Mouse (Mus musculus): ENCODE measurements around the gene Dpf3.

Gene Dpf3

DNA sequence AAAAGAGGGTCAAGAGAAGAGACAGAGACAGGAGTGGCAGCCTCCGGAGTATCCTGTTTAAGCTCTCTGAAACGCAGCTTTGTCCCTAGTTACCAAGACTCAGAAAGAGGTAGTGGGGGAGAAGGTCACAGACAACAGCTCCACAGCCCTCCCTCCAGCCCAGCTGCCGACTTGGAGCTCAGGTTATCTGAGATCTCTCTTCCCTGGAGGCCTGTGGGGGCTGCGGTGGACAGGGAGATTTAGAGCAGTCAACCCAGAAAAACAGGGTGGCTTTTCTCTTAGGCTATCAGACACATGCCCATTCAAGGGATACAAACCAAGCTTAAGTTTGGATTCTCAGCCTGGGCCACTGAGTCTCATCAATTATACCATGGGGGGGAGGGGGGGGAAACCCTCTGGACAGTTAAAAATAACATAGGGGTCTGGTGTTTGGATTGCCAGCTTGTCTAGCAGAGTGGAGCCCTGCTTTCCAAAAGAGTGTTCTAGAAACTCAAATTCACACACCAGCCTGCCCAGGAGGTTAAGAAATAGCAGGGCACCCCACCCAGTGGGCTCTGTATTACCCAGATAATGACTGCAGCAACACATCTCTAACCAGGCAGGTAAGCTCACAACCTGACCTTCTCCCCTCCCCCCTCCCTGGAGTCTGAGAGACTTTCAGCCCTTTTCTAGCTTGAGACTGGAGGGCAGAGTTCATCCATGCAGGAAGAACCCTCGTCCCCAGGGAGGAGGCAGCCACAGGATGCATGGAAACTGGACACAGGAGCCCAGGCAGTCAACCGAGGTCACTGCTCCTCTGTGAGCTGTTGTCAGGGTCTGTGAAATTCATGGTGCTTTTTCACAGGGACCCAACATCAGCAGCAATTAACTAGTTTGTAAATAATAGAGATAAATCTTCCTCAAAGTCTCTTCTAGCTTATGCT, 20.7 kb downstream of the Dpf3 start:
- no peak for DNase-seq

DNA sequence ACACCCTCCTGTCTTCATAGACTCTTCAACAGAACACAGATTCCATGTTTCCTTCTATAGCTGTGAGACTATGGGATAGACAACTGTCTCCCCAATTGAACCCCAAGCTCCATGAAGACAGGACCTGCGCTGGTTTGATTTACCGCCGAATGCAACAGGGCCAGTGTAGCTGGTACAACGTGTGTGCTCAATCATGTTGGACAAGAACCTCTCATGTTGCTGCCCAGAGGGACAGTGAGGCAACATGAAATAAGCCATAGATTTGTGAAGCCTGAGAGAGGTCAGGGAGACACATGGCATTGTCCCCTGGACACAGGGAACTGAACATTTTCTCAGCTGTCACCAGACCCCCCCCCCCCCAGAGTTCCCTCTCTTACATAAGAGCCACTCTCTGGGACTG, 21.5 kb downstream of the Dpf3 start:
- no peak for DNase-seq

DNA sequence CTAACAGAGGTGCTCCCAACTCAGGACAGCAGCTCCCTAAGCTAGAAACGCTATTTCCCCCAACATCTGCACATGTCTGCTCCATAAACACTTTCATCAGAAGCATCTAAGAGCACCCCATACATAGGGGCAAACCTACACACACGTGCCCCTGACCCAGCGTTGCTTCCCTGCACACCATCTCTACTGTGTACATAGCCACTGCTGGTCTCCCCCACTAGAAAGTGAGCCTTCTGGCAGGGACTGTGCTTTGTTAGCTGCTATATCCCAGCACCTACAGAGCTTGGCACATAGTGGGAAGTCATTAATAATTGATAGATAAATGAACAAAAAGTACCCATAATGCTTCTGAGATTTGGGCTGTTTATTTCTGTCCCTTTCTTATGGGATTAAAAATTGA, 27.2 kb downstream of the Dpf3 start:
- no peak for DNase-seq

DNA sequence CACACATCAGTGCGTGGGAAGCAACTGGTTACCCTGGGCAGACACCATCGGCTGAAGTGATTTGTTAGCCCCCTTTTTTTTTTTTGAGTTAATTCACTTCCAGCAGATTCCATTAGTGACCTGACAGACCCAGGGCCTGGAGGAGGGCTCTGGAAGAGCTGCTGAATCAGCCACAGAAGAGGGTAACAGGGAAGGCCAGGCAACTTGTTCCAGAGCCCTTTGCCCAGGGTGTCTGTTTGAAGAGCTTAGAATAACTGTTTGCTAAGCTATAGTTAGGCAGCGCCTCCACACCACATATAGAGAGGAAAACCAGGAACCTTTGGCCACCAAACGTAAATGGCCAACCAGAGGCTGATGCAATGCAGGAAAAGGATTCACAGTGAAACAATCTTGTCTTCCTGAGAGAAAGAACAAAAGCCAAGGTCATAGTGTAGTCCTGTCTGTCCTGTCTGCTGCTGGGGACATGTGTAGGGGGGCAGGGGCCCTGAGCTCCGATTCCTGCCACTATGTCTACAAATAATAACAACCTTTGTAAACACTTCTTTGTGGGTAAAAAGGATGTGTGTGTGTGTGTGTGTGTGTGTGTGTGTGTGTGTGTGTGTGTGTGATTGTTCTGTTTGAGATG, 32.7 kb downstream of the Dpf3 start:
- no peak for DNase-seq

DNA sequence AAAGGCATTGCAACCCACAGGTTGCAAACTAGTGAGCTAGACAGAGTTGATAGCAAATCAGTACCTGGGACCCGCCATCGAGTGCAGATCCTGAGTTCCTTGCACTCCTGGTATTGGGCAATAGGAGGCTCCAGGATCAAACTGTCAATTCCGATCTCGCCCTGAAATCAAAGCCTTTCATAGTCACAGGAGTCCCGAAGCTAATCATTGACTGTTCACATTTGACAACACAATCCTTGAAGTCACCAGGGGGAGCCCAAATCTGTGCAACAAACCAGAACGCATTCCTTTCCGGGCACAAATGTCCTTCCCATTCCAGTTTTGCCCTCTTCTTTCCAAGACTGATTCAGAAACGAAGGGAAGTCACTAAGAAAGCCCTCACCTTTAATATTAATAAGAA, 35.7 kb downstream of the Dpf3 start:
- no peak for DNase-seq

DNA sequence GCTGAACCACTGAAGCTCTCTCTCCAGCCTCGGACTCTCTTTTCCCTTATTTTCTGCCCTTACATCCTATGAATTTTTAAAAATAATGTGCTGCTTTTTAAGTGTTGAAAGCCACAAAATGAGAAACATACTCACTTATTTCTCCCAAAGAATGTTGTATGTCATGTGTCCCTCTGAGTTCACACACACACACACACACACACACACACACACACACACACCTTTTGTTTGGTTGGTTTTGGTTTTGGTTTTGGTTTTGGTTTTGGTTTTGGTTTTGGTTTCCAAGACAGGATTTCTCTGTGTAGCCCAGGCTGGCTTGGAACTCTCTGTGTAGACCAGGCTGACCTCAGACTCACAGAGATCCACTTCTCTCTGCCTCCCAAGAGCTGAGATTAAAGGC, 37.0 kb downstream of the Dpf3 start:
- no peak for DNase-seq

DNA sequence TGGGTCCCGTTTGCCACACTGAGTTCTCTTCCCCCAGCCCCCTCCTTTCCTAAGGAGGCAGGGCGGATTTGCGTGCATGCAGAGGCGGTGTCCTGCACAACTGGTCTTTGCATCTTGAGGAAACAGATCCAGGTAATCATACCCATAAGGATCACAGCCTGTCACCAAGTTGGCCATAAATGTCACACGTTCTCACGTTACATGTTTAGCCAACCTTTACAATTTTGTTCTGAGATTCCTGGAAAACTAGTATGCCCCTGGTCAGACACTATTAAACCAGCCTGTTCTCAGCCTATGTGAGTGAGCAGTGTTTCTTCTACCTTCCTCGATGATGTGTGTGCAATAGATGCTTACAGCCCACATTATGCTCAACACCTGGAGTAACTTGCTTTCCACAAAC, 38.3 kb downstream of the Dpf3 start:
- DNase-seq, result no peak

DNA sequence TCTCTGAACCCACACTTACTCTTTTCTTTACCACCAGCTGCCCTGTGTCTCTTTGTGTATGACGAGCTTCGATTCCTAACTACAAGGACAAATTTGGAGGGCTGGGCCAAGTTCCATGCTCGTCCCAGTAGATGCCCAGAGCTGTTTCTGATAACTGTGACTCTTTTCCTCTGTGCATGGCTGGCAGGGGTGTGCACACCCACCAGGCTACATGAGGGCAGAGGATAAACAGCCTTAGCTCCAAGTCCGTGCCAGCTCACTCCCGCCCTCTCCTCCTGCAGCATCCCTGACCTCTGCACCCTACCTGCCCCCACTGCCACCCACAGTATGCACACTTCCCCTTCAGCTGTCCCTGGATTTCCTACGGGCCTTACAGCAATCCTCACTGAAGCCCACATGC, 41.9 kb downstream of the Dpf3 start:
- no peak for DNase-seq

DNA sequence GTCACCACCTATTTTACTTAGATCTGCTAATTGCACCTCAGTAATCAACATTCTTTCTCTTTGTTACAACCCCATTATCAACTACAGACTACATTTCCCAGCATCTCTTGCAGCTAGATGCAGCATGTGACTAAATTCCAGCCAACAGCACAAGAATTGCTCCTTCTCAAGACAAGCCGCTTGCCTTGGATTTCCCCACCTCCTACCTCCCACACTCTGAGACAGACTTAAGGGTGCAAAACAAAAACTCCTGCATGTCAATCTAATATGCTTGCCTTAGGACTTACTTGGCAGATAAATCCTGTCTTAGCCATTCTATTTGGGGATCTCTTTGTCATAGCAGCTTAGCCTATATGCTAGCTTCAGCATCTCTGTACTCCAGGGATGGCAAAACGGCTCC, 43.1 kb downstream of the Dpf3 start:
- no peak for DNase-seq

DNA sequence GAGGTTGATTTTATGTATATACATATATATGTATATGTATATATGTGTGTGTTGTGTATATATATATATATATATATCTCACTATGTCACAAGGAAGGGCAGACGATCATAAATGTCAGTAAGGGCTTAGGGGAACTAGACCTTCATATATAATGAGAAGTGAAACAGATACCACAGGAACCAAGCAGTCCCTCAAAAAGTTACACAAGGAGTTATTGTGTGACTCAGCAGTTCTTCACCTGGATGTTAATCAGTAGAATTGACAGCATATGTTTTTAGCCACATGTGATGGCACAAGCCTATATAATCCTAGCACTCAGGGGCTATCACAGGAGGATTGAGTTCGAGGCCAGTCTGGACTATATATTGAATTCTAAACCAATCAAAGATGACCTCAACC, 49.5 kb downstream of the Dpf3 start:
- no peak for DNase-seq

DNA sequence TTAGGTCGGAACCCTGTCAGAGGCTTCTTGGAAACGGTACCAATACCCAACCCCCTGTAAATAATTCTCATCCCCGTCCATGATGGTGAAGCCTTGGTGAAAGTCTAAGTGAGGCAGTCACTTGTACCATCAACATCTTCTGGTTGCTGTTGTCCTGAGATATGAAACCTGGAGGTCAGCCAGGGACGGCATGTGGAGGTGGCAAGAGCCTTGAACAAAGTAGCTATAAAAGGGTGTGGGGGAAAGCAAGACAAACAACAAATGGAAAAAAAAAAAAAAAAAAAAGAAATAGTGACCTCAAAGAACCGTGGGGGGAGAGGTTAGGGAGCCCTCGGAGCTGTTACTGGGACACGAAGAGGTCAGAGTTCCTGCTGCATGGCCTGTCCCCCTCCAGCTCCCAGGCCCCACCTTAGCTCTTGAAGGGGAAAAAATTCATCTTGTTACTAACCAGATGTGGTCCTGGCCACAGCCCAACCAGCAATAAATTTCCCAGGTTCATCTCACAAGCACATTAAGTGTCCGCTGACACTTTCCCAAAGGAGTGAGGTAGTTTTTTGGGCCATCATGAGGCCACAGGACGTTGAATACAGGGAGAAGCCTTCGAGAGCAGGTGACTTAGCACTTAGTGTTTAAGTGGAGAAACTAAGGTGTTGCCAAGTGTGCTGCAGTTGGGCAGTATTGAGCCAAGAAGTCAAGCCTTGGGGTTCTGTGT, 53.4 kb downstream of the Dpf3 start:
- no peak for DNase-seq

DNA sequence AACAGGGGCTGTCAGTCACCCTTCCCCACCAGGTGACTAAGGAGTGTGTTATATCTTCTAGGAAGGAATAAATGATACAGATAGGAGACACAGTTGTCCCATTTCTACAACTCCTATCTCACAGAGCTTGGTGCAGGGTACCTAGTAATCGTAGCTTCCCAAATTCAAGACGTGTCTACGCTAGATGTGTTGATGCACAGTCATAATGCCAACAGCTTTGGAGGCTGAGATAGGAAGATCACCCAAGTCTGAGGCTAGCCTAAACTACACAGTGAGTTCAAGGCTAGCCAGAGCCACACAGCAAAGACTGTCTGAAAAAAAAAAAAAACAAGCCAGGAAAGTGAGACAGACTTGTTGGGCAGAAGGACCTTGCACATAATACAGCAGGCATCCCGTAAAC, 54.1 kb downstream of the Dpf3 start:
- no peak for DNase-seq

DNA sequence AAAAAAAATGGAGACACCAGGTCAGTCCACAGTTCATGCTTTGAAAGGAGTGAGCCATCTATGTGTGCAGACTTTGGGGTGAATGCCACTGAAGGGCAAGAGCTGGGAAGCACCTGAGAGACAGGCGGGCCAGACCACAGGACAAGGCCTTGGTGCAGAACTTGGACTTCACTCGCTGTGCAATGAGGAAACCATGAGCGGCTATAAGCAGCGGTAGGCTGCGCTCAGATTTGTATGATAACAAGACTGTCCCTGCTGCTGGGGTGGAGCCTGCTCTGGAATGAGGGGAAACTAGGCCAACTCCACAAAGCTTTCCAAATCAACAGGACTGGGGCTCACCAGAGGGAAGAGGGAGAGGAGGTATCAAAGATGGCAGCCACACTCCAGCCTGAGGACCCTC, 57.3 kb downstream of the Dpf3 start:
- DNase-seq, result no peak

DNA sequence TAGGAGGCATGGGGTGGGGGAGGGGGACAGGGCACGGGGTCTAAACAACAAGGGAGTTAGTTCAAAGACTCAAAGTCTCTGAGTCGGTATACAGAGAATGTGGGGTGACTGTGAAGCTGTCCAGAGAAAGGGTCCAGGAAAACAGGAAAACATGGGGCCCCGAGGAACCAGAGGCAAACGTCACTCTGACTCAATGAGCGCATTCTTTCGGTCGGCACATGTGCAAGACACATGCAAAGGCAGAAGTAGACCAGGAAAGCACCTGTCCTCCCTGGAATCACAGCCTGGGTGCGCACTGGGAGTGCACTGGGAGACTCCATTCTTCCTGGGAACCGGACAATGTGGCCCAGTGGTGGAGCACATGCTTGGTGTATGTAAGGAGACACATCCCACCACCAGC, 59.5 kb downstream of the Dpf3 start:
- no peak for DNase-seq

DNA sequence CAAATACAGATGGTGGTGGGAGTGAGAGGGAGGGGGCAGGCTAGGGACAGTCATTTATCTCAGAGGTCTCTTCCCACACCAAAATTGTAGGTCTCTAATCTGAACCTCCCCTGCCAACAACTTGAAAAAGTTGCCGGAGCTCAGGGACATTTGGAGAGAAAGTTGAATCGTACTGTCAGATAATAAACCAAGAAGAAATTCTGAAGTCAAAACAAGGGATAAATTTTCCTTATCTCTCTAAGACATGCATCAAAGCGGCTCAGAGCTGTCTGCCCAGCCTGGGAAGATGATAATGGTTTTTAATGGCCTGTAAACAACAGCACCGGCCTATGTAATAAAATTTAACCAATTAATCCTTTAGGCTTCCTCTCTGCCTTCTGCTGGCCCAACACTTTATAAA, 59.9 kb downstream of the Dpf3 start:
- no peak for DNase-seq

DNA sequence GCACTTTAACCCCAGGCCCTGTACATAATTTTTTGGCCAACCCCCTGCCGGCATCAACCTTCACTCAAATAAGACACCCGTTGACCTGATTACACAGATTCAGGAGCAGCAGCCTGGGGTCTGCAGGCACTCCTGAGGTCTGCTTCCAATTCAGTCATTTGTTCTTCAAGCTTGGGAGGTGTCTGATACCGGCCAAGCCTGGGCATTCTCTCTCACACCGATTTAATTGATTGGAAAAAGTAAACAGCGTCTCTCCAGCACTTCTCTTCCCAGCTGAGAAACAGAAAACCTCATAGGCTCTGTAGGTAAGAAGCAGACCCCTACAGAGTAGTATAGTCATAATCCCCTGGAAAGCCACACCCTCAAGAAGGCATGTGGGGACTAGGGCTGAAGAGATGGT, 61.2 kb downstream of the Dpf3 start:
- DNase-seq, result no peak

DNA sequence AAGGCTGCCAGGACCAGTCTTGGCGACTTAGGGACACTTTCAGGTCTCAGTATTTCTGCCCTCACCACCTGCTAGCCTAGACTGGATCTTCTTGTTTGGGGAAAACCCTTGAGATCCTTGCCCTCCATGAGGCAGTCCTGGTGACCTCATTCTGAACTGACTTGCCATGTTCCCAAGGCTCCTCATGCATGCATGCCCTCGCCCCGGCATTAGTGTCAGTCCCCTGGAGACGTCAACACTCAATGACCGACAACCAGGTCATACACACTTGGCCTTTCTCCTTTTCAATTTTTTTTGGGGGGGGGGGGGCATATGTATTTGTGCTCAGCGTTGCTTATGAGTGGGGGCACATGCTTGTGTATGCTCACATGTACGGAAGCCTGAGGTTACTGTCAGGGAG, 61.8 kb downstream of the Dpf3 start:
- no peak for DNase-seq

DNA sequence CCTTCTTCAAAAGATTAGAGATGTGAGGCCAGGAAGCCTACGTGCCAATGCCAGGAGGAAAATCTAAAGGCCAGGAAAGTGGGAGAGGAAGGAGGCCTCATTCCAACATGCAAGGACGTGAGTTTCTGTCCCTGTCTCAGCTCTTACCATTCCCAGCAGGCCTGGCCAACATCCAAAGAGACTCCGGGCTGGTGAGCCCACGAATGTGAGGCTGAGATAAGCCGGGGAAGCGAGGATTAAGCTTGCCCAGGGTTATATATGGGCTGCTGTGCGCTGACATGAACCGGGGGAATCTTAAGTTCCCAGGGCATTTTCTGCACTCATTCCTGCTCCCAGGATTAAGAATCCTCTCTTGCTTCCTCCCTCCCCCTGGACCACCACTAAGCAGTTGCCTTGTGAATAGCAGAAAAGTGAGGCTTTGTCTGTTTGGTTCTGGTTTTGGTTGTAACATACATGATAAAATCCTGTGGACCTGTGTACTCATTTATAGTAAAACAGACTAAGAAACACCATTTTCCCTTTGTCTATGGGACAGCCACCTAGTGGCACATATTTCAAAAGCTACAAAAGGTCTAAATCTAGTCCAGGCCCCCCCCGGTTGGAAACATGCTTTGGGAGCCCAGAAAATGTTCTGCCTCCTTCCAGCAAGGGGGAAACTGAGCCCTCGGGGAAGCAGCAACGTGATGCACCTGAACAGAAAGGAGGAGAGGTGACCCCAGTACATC, 62.6 kb downstream of the Dpf3 start:
- DNase-seq, result no peak

DNA sequence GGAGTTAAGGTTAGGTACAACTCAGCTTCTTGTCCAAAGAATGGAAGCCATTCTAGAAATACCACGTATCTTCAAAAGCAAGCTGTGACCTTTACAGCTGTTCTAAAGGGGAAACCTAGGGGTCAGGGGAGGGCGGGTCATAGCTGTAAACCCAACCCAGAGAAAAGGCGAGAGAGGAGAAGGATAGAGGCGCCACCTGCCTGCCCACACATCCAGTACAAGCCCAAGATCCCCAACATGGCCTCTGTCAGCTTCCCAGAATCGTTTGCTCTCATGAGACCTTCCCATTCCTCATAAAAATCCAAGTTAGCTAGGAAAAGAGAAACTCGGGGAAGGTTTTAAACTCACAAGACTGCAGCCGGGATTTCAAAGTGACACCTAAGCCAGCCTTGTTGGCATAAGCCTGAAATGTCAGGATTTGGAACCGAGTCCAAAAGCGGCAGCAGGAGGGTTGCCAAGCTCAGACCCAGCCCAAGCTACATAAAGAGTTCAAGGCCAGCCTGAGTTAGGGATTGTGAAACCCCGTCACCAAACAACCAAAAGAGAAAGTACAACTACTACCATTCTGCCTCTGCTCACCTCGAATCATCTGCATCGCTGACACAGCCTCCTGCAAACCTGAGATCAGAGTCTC, 63.3 kb downstream of the Dpf3 start:
- peak; percentile 60 for DNase-seq

DNA sequence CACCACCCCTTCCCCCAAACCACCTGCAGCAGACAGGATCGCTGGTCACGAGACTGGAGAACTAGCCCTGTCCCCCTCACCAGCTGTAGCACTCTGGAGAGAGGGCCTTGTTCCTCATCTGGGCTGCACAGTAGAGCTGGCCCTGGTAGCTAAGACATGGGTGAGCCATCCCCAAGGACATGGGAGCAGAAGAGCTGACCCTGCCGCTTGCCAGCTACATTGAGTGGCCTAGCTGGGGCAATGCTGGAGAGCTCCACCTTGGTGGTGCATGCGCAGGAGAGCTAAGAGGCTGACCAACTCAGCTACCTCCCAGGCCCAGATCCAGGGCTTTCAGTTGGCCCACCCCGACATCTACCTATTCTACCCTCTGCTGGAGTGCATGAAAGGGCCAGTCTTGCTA, 67.2 kb downstream of the Dpf3 start:
- DNase-seq, result no peak

DNA sequence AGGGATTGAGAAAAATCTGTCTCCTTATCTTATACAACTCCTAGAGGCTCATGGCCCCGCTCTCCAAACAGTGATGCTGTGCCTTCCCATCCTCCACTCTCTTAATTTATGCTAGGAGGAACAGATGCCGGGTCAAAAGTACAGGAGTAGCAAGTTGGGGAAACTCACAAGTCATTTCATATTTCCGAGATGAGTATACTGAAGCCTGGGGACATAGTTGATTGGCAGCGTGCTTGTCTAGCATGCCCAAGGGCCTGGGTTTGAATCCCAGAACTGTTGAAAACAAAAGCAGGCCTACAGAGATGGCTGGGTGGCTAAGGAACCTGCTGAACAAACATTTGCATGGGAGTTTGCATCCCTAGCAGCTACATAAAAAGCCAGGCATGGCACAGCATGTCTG, 72.3 kb downstream of the Dpf3 start:
- no peak for DNase-seq

DNA sequence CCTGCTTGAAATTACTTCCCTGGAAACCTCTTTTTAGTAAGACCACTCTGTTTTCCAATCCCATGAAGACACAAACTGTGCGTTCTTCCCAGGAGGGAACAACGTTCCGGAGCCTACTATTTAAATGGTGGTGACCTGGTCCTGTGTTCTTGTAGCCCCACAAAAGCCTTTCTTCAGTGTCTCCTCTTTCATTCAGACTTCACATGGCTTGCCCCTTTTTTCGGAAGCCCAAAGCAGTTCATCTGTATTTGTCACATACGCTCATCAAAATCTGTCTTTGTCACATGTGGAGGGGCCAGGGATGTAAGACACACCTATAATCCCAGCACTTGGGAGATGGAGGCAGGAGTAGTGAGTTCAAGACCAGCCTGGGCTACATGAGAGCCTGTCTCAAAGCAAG, 73.8 kb downstream of the Dpf3 start:
- no peak for DNase-seq

Data from cerebellum, adult 11 months (tissue).